Mouse (Mus musculus) cerebral cortex, adult 2 months (tissue): Measurements from ENCODE around the gene Tnni3.

Experiments
- WGBS: fragments of 180-500 bp; shearing (Covaris S2); methylation state at CpG from one replicate; pipeline ENCODE4 v1.1.7; 2018; 5-methylcytosine and 5-hydroxymethylcytosine counted together

Gene Tnni3

GRCm38 (mm10) chr7:4524212-4524922, at the start of gene Tnni3:
Tnni3 (minus strand) TSS chr7:4524229.
- WGBS, result 69% methylated on average over 15 of the region's 15 CpGs

GRCm38 (mm10) chr7:4572361-4572760, 48.3 kb upstream of the Tnni3 start:
- WGBS, result 66% methylated on average over 2 of the region's 2 CpGs

- 90% methylated on average over 3 of the region's 3 CpGs for WGBS
Measured at GRCm38 (mm10) chr7:4562660-4563059, 38.6 kb upstream of the Tnni3 start.

- 62% methylated on average over 6 of the region's 6 CpGs for WGBS
Measured at GRCm38 (mm10) chr7:4557167-4557560, 33.1 kb upstream of the Tnni3 start.

GRCm38 (mm10) chr7:4556256-4557166, 32.5 kb upstream of the Tnni3 start:
- whole genome bisulfite sequencing, result 12% methylated on average over 15 of the region's 15 CpGs

GRCm38 (mm10) chr7:4547221-4547641, 23.2 kb upstream of the Tnni3 start, which contains the start of gene Syt5:
Syt5 (minus strand) TSS chr7:4547541.
- 4% methylated on average over 33 of the region's 33 CpGs for WGBS

GRCm38 (mm10) chr7:4546591-4547131, 22.6 kb upstream of the Tnni3 start:
- WGBS, result 2% methylated on average over 26 of the region's 26 CpGs

GRCm38 (mm10) chr7:4546050-4546449, 22.0 kb upstream of the Tnni3 start:
- 49% methylated on average over 15 of the region's 15 CpGs for WGBS

- WGBS, result 45% methylated on average over 17 of the region's 17 CpGs
Measured at GRCm38 (mm10) chr7:4542013-4542412, 18.0 kb upstream of the Tnni3 start.

- WGBS, result 67% methylated on average over 5 of the region's 5 CpGs
Measured at GRCm38 (mm10) chr7:4541344-4541743, 17.3 kb upstream of the Tnni3 start.

GRCm38 (mm10) chr7:4539019-4539418, 15.0 kb upstream of the Tnni3 start:
- WGBS, result 76% methylated on average over 2 of the region's 2 CpGs

- WGBS, result 58% methylated on average over 4 of the region's 4 CpGs
Measured at GRCm38 (mm10) chr7:4537181-4537580, 13.2 kb upstream of the Tnni3 start.

GRCm38 (mm10) chr7:4536369-4536768, 12.3 kb upstream of the Tnni3 start:
- 80% methylated on average over 4 of the region's 4 CpGs for WGBS

- 5% methylated on average over 28 of the region's 28 CpGs for WGBS
Measured at GRCm38 (mm10) chr7:4532005-4532729, 8.1 kb upstream of the Tnni3 start, which contains the start of gene Dnaaf3. Dnaaf3 (minus strand) TSS chr7:4532453.

- 82% methylated on average over 8 of the region's 8 CpGs for WGBS
Measured at GRCm38 (mm10) chr7:4530166-4530565, 6.1 kb upstream of the Tnni3 start.

- WGBS, result 62% methylated on average over 18 of the region's 18 CpGs
Measured at GRCm38 (mm10) chr7:4527302-4527689, 3.3 kb upstream of the Tnni3 start.

GRCm38 (mm10) chr7:4526341-4527301, 2.6 kb upstream of the Tnni3 start:
- 28% methylated on average over 40 of the region's 40 CpGs for WGBS

- WGBS, result 94% methylated on average over 33 of the region's 33 CpGs
Measured at GRCm38 (mm10) chr7:4523205-4524130, 561 bp downstream of the Tnni3 start.

GRCm38 (mm10) chr7:4522292-4522691, 1.7 kb downstream of the Tnni3 start:
- 90% methylated on average over 6 of the region's 6 CpGs for WGBS
